Mouse (Mus musculus): ENCODE measurements around the gene Klf13. TPM values are rescaled to one million over a fixed set of nuclear protein-coding genes. Genes with fewer than 3 reads are reported as not detected.

Klf13 gene
- polyA plus RNA-seq, 1 experiment: 75.3 TPM

DNA sequence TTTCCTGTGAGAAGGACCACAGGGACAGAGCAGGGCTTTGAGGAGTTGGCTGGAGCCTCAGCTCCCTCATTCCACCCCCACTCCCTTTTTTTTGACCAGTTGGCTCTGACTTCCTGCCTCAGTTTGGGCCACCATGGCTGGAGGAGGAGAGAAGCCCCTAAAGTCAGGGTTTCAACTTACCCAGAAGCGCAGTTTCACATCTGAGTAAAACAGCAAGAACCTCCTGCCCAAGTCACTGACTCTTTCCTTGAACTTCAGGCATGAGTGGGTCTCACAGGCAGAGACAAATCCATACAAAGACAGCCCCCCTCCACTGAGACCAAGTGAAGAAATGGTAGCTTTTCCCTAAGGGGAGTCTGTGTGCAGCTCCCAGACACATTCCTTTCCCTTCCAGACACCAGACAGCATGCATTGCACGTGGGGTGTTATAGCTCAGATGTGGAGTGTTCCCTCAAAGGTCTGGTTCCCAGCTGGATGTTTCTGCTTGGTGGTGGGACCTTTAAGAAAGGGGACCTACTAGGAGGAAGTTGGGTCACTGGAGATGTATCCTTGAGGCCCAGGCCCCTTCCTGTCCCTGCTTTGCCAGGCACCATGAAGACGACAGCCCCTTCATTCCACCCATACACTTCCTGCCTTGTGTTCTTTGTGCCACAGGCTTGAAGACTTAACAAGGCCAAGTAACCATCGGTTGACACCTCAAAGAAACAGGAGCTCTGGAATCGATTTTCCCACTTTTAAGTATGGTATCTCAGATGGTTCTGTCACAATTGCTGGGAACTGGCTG lies 27.1 kb upstream of the Klf13 start:
- no peak overlapping the region for H3K4me3 ChIP-seq (ENCODE audit: insufficient read depth, low read length)
- peaks cover 15% of the 10 kb centered on the region for H3K4me1 ChIP-seq (ENCODE audit: control insufficient read depth, insufficient read depth, low read length)
- TF ChIP-seq POLR2A (IDR thresholded peaks at IDR 0.05; ENCODE audit: borderline replicate concordance, low read depth, low read length) (no peak), CTCF (IDR thresholded peaks at IDR 0.05; ENCODE audit: low read depth, low read length) (no peak)
- H3K27ac ChIP-seq (ENCODE audit: insufficient read depth, low read depth, low read length): no peak overlapping the region

DNA sequence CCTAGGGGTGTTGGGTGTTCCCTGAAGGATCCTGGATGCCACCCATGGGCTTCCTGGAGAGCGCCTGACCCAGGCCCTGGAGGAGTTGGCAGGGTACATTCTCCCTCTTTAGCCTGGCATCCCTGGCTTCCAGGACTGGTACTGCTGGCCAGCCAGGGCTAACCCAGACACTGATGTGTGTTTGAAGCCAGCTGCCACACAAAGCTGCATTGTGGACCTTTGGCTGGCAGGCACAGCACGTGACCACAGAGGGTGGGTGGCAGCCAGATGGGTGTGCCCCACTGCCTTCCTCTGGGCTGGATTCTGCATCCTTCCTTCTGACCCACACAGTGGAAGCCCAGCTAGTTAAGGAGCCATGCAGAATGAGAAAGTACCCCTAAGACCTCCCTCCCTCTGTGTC lies 26.4 kb upstream of the Klf13 start:
- no peak overlapping the region for H3K27ac ChIP-seq (ENCODE audit: insufficient read depth, low read depth, low read length)
- no peak for TF ChIP-seq CTCF (IDR thresholded peaks at IDR 0.05; ENCODE audit: low read depth, low read length)
- no peak for TF ChIP-seq POLR2A (IDR thresholded peaks at IDR 0.05; ENCODE audit: borderline replicate concordance, low read depth, low read length)
- no peak overlapping the region for H3K4me3 ChIP-seq (ENCODE audit: insufficient read depth, low read length)
- H3K4me1 ChIP-seq (ENCODE audit: control insufficient read depth, insufficient read depth, low read length): peaks cover 15% of the 10 kb centered on the region

DNA sequence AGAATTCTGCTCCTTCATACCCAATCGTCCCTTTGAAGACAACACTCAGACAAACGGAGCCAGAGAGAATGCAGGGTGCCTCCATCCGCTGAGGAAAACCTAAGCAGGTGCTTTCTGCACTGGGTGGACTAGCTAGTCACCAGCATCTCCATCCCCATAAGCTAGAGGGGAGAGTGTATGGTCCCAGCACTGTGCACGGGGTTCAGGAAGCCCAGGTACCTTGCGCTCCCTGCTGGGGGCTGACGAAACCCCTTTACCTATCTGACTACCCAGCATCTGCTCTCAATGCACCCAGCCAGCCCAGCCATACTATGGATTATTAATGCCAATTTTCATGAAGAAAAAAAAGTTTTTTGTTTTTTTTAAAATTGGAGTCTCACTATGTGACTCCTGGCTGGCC lies 25.4 kb upstream of the Klf13 start:
- Histone ChIP-seq H3K27ac (ENCODE audit: insufficient read depth, low read depth, low read length) (no peak overlapping the region), H3K4me3 (ENCODE audit: insufficient read depth, low read length) (no peak overlapping the region), H3K4me1 (ENCODE audit: control insufficient read depth, insufficient read depth, low read length) (peaks cover 15% of the 10 kb centered on the region)
- TF ChIP-seq POLR2A (IDR thresholded peaks at IDR 0.05; ENCODE audit: borderline replicate concordance, low read depth, low read length) (no peak), CTCF (IDR thresholded peaks at IDR 0.05; ENCODE audit: low read depth, low read length) (no peak)

DNA sequence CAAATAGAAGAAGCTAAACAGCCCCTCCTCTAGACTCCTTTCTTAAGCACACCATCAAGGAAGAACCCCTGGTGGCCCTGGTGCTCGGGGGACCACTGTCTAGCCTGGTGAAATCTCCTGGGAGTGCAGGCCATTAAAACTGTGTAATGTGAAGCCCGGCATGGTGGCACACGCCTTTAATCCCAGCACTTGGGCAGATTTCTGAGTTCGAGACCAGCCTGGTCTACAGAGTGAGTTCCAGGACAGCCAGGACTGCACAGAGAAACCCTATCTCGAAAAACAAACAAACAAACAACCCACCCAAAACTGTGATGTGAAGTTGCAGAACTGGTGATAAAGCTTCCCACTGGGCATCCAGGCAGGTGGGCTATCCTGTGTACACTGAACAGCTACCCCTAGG lies 24.9 kb upstream of the Klf13 start:
- TF ChIP-seq POLR2A (IDR thresholded peaks at IDR 0.05; ENCODE audit: borderline replicate concordance, low read depth, low read length): no peak
- no peak overlapping the region for H3K4me3 ChIP-seq (ENCODE audit: insufficient read depth, low read length)
- H3K4me1 ChIP-seq (ENCODE audit: control insufficient read depth, insufficient read depth, low read length): peaks cover 15% of the 10 kb centered on the region
- no peak overlapping the region for H3K27ac ChIP-seq (ENCODE audit: insufficient read depth, low read depth, low read length)

DNA sequence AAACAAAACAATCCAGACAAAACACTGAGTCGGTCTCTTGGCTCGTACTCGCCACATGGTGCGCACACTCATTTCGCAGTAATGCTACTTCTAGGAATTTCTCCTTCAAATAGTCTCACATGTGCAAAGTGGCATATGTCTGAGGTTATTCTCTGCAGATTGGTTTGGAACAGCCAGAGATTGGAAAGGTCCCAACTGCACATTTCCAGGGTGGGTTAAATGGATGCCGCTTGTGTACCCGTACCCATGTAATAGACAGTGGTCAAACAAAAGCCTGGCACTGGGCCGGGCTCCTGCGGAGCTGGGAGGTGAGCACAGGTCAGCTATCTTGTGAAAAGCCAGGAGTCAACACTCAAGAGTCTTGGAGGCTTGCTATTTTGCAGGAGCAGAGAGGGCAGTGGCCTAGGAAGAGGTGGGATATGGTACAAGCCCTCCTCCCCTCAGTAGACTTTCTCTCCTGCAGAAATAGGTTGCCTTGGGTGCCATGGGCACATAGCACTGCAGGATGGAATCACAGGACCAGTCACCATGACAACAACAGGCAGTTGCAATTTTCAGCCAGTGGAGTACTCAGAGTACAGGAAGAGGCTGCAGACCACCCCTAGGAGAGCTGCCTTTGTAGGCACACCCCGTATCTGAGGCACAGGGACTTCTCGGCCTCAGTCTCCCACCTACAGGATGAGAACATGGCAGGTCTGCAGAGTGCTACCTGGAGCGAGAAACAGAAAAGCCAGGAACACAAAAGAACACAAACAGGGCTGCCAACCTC lies 19.3 kb upstream of the Klf13 start:
- Histone ChIP-seq H3K4me1 (ENCODE audit: control insufficient read depth, insufficient read depth, low read length) (no peaks in the 10 kb centered on the region), H3K4me3 (ENCODE audit: insufficient read depth, low read length) (no peak overlapping the region), H3K27ac (ENCODE audit: insufficient read depth, low read depth, low read length) (no peak overlapping the region)
- no peak for TF ChIP-seq CTCF (IDR thresholded peaks at IDR 0.05; ENCODE audit: low read depth, low read length)
- no peak for TF ChIP-seq POLR2A (IDR thresholded peaks at IDR 0.05; ENCODE audit: borderline replicate concordance, low read depth, low read length)

DNA sequence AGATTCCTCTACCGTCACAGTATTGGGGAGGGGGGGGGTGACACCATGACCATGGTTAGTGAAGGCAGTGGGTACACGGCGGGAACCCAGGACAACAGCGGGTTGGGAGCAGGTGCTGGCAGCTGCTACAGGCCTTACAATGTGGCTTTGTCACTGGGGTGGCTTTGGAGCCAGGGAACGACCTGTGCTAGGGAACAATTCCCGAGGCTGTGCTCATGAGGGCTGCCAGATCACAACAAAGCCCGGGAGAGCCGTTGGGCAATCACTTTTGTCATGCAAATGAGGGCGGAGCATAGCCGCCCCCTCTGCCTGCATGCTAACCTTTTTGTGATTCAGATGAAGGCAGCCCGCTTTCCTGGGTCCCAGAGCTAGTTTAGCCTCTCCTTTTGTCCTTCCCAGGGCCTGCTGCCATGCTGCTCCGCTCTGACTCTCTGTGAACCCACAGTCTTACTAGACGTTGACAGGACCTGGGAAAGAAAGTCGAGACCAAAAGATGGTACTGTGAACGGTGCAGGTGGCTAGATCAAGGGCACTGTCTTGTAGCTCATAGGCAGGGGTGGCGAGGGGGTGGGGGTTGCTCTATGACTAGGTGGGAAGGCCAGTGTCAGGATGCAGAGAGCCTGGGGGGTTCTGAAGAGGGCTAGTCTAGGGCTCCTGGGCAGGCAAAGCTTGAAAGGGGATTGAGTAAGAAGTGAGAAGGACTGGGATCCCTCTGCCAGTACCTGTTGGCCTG lies 18.4 kb upstream of the Klf13 start:
- Histone ChIP-seq H3K4me3 (ENCODE audit: insufficient read depth, low read length) (no peak overlapping the region), H3K4me1 (ENCODE audit: control insufficient read depth, insufficient read depth, low read length) (no peaks in the 10 kb centered on the region), H3K27ac (ENCODE audit: insufficient read depth, low read depth, low read length) (no peak overlapping the region)
- TF ChIP-seq POLR2A (IDR thresholded peaks at IDR 0.05; ENCODE audit: borderline replicate concordance, low read depth, low read length): no peak
- TF ChIP-seq CTCF (IDR thresholded peaks at IDR 0.05; ENCODE audit: low read depth, low read length): no peak

DNA sequence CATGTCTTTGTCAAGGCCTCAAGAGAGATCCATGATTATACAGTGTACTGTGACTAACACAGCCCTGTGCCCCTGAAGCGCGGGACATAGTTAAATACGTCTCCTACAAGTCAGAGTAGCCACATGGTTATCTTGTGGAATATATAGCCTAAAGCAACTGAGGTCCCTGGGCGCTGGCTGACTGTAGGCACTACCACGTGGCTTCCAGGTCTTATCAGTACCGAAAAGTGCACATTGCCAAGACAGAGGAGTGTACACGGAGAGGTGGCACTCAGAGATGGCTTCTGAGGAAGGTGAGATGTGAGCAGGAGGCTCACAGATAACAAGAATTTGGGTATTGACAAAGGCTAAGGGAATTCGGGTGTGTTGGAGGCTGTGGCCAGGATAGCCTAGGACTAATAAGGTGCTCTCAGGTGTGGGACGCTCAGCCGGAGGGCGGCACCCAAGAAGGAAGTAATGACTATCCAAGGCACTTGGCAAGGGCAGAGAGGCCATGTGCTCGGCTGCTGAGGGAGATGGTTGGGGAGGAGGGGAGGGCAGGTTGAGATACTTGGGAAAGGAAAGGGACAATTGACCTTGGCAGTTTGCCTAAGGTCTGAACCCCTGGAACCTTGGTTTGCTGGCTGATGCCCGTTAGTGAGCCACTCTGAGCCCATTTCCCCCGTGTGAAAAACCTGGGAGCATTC lies 17.6 kb upstream of the Klf13 start:
- Histone ChIP-seq H3K4me1 (ENCODE audit: control insufficient read depth, insufficient read depth, low read length) (no peaks in the 10 kb centered on the region), H3K27ac (ENCODE audit: insufficient read depth, low read depth, low read length) (no peak overlapping the region), H3K4me3 (ENCODE audit: insufficient read depth, low read length) (no peak overlapping the region)
- TF ChIP-seq CTCF (IDR thresholded peaks at IDR 0.05; ENCODE audit: low read depth, low read length) (no peak), POLR2A (IDR thresholded peaks at IDR 0.05; ENCODE audit: borderline replicate concordance, low read depth, low read length) (no peak)

DNA sequence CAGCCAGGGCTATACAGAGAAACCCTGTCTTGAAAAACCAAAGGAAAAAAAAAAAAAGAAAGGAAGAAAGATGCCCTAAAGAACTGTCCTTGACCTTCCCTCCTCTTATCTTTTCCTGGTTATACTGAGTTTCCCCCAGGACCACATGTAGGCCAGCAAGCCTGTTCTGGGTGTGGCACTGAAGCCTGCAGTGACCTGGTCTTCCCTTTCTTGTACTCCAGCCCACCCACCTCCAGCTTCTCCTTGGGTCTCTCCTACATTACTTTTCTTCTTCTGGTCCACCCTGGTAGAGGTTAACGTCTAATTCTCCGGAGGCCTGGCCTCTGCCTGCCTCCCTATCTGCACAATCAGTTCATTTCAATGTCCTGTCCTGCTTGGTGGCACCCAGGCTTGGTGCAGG lies 16.7 kb upstream of the Klf13 start:
- TF ChIP-seq POLR2A (IDR thresholded peaks at IDR 0.05; ENCODE audit: borderline replicate concordance, low read depth, low read length) (no peak), CTCF (IDR thresholded peaks at IDR 0.05; ENCODE audit: low read depth, low read length) (no peak)
- Histone ChIP-seq H3K4me1 (ENCODE audit: control insufficient read depth, insufficient read depth, low read length) (no peaks in the 10 kb centered on the region), H3K4me3 (ENCODE audit: insufficient read depth, low read length) (no peak overlapping the region), H3K27ac (ENCODE audit: insufficient read depth, low read depth, low read length) (no peak overlapping the region)

DNA sequence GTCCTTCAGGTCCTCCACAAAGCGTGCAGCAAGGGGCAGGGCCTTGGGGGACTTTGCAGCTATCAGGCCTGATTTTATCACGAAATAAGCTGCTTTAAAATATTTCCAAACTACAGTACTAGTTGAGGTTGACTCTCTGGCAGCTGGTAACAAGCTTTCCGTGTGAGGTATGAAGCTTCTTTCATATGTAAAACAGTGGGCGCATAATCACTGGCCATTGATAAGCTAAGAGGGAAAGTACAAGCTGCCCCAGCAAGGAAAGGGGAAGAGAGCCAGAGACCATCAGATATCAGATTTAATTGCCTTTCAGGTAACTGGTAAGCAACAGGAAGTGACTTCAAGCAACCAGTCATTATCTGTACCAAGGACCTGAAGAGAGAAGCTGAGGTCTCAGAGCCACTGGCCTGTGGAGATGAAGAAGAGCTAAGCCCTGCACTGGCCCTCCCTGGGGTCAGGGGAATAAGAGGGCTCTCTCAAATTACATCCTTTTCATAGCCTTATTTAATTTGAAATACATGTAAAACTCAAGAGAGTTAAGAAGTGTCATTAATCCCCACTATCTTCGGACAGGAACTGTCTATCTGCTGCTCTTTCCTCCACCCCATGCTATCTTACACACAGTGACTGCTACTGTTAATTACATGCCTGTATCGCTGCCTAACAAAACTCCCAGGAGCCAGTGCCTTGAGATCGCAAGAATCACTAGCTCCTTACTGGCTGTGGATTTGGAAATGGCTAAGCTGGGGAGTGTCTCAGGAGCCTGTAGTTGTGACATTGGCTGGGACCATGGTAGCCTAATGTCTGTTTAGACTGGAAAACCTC lies 13.6 kb upstream of the Klf13 start:
- TF ChIP-seq POLR2A (IDR thresholded peaks at IDR 0.05; ENCODE audit: borderline replicate concordance, low read depth, low read length): no peak
- no peak for TF ChIP-seq CTCF (IDR thresholded peaks at IDR 0.05; ENCODE audit: low read depth, low read length)
- no peak overlapping the region for H3K27ac ChIP-seq (ENCODE audit: insufficient read depth, low read depth, low read length)
- no peaks in the 10 kb centered on the region for H3K4me1 ChIP-seq (ENCODE audit: control insufficient read depth, insufficient read depth, low read length)
- no peak overlapping the region for H3K4me3 ChIP-seq (ENCODE audit: insufficient read depth, low read length)
